Comparison of ENCODE assay signal across 28 mouse cellular contexts in genomic region chr12:28694776-28695175, GRCm38 (mm10). TPM values are rescaled to one million over a fixed set of nuclear protein-coding genes. Genes with fewer than 3 reads are reported as not detected.
DNase-seq lines count a peak whose midpoint lies in the region; ATAC-seq lines count a peak whose summit lies in the region.
"Had no signal": no experiment of that assay in that cellular context is flagged by ENCODE, and none has a peak within 500 bp of the region (broad histone marks: within the 10 kb centered on the region; RNA-seq: fewer than 3 reads in every experiment).

No protein-coding gene starts in this region.

- peak; percentile 73 for DNase-seq in cerebellum, adult 11-12 months
- no peak for DNase-seq in cerebellum, postnatal 10 days
- DNase-seq in lung, postnatal 36 days: no peak
- peak; percentile 48 to 55 for DNase-seq in cerebellum, postnatal 25 days
- DNase-seq in frontal cortex, postnatal 10 days (ENCODE audit: low spot score in 2 of 2): no peak
- DNase-seq in spleen, adult 12 weeks (ENCODE audit: low spot score): no peak
- DNase-seq: adrenal gland, postnatal 25 days; embryo, embryonic 11 days; heart, adult 2 months; heart, postnatal 14 days; kidney, adult 11 months; kidney, postnatal 14 days; left cerebral cortex, postnatal 4 days; liver, postnatal 0 days; right cerebral cortex, postnatal 25 days; spleen, adult 18-20 months; thymus, adult 18-20 months; thymus, postnatal 25 days had no signal

- 73% methylated on average over 7 of the region's 7 CpGs for WGBS in lung, embryonic 16.5 days

- no peak overlapping the region for H3K9ac ChIP-seq in lung, embryonic 16.5 days (ENCODE audit: low read length)
- H3K9ac ChIP-seq: embryonic facial prominence, embryonic 12.5 days; forebrain, embryonic 15.5 days; hindbrain, embryonic 15.5 days; liver, embryonic 12.5 days; liver, postnatal 0 days had no signal

- H3K4me3 ChIP-seq in lung, embryonic 16.5 days (ENCODE audit: low read length): no peak overlapping the region
- H3K4me3 ChIP-seq: embryonic facial prominence, embryonic 12.5 days; forebrain, embryonic 15.5 days; heart, adult 2 months; hindbrain, embryonic 10.5 days; hindbrain, embryonic 15.5 days; liver, embryonic 12.5 days had no signal

- H3K27ac ChIP-seq in lung, embryonic 16.5 days (ENCODE audit: low read length): no peak overlapping the region
- H3K27ac ChIP-seq: embryonic facial prominence, embryonic 12.5 days; forebrain, embryonic 15.5 days; heart, adult 2 months; hindbrain, embryonic 10.5 days; hindbrain, embryonic 15.5 days; liver, embryonic 12.5 days had no signal

- no peaks in the 10 kb centered on the region for H3K27me3 ChIP-seq in lung, embryonic 16.5 days (ENCODE audit: control insufficient read depth, insufficient read depth, low read depth, low read length)
- H3K27me3 ChIP-seq: embryonic facial prominence, embryonic 12.5 days; forebrain, embryonic 15.5 days; hindbrain, embryonic 15.5 days; liver, embryonic 12.5 days; Patski had no signal

- ATAC-seq in lung, embryonic 16.5 days (ENCODE audit: low read depth): 0 out of 2 replicates have a peak, but pooled peaks have one; percentile 1
- ATAC-seq: forebrain, embryonic 15.5 days; inflammation-experienced regulatory T-cells, adult 6 months; liver, embryonic 12.5 days; liver, postnatal 0 days; midbrain, embryonic 16.5 days had no signal

- no peak overlapping the region for H3K4me2 ChIP-seq in lung, embryonic 16.5 days (ENCODE audit: low read depth, low read length)
- H3K4me2 ChIP-seq: embryonic facial prominence, embryonic 12.5 days; forebrain, embryonic 15.5 days; hindbrain, embryonic 15.5 days; liver, embryonic 12.5 days; midbrain, embryonic 11.5 days had no signal

- no peaks in the 10 kb centered on the region for H3K9me3 ChIP-seq in lung, embryonic 16.5 days (ENCODE audit: control insufficient read depth, low read length)
- H3K9me3 ChIP-seq: embryonic facial prominence, embryonic 12.5 days; forebrain, embryonic 15.5 days; hindbrain, embryonic 10.5 days; hindbrain, embryonic 15.5 days; liver, embryonic 12.5 days had no signal

- H3K4me1 ChIP-seq in lung, embryonic 16.5 days (replicated peaks; ENCODE audit: control insufficient read depth, insufficient read depth, low read length): no peaks in the 10 kb centered on the region; the same call in 1 of the 2 replicates
- H3K4me1 ChIP-seq: embryonic facial prominence, embryonic 12.5 days had no signal

- H3K36me3 ChIP-seq in lung, embryonic 16.5 days (ENCODE audit: control insufficient read depth, insufficient read depth, low read length): peaks cover 6% of the 10 kb centered on the region; the same call in 1 of the 2 replicates

RNA-seq across cellular contexts. Expression of gene Adi1, which starts 19.7 kb away (rescaled TPM):
- polyA plus RNA-seq in lung, embryonic 16.5 days (2015; fragmentation: Nextera tagmentation; extraction: Ambion mirVana): 83.1 and 84.0 TPM in 2 replicates

RNA-seq across cellular contexts. Expression of gene Rnaseh1, which starts 45.4 kb away (rescaled TPM):
- 29.6 and 30.8 TPM in 2 replicates for polyA plus RNA-seq in lung, embryonic 16.5 days (2015; fragmentation: Nextera tagmentation; extraction: Ambion mirVana)

RNA-seq across cellular contexts. Expression of gene Trappc12, which starts 55.5 kb away (rescaled TPM):
- 40.3 and 40.6 TPM in 2 replicates for polyA plus RNA-seq in lung, embryonic 16.5 days (2015; fragmentation: Nextera tagmentation; extraction: Ambion mirVana)

RNA-seq across cellular contexts. Expression of gene Eipr1, which starts 56.8 kb away (rescaled TPM):
- 27.3 and 29.4 TPM in 2 replicates for polyA plus RNA-seq in lung, embryonic 16.5 days (2015; fragmentation: Nextera tagmentation; extraction: Ambion mirVana)

RNA-seq across cellular contexts. Expression of gene Rps7, which starts 59.0 kb away (rescaled TPM):
- polyA plus RNA-seq in lung, embryonic 16.5 days (2015; fragmentation: Nextera tagmentation; extraction: Ambion mirVana): 625 and 691 TPM in 2 replicates

Comparison
In these comparisons a context has a peak if more than half of its experiments do, and no peak if none do; other contexts are left out.
1. DNase-seq: peak in cerebellum, adult 11-12 months (single experiment) and cerebellum, postnatal 25 days (2 of 2); none in cerebellum, postnatal 10 days (0 of 2), lung, postnatal 36 days (single experiment), frontal cortex, postnatal 10 days (0 of 2) and spleen, adult 12 weeks (single experiment).